Mouse (Mus musculus): Measurements from ENCODE around the gene 1700029P11Rik. TPM values are rescaled to one million over a fixed set of nuclear protein-coding genes. Genes with fewer than 3 reads are reported as not detected.

Gene 1700029P11Rik
- polyA plus RNA-seq, 1 experiment from 2014 or later, result not detected

- WGBS, result 54% methylated on average over 2 of the region's 2 CpGs
- Histone ChIP-seq H3K4me1 (replicated peaks) (peaks cover 8% of the 10 kb centered on the region), H3K27me3 (no peaks in the 10 kb centered on the region), H3K4me3 (no peak overlapping the region), H3K9me3 (no peaks in the 10 kb centered on the region), H3K4me2 (no peak overlapping the region), H3K27ac (peak overlapping the region; percentile 42; the same call in 1 of the 2 replicates), H3K9ac (no peak overlapping the region), H3K36me3 (no peaks in the 10 kb centered on the region)
- ATAC-seq (ENCODE audit: low FRiP score), result no peak
Measured at GRCm38 (mm10) chr15:81985267-81986161, 5.2 kb downstream of the 1700029P11Rik start.

- H3K36me3 ChIP-seq, result peaks cover 9% of the 10 kb centered on the region; the same call in 1 of the 2 replicates
- H3K9me3 ChIP-seq, result no peaks in the 10 kb centered on the region
- no peaks in the 10 kb centered on the region for H3K27me3 ChIP-seq
- WGBS, result 86% methylated on average over 3 of the region's 3 CpGs
- no peak within 1 kb of the TSS for H3K4me3 ChIP-seq
- H3K27ac ChIP-seq, result no peak within 1 kb of the TSS
- no peak for ATAC-seq (ENCODE audit: low FRiP score)
- H3K4me2 ChIP-seq, result no peak within 1 kb of the TSS
- no peak within 1 kb of the TSS for H3K9ac ChIP-seq
- H3K4me1 ChIP-seq (replicated peaks), result peaks cover 8% of the 10 kb centered on the region
Measured at GRCm38 (mm10) chr15:81987646-81988045, 7.3 kb downstream of the 1700029P11Rik start, which contains the start of gene Xrcc6. Gene Xrcc6, plus strand, starts transcription at chr15:81987835.

- Histone ChIP-seq H3K36me3 (peaks cover 27% of the 10 kb centered on the region), H3K4me2 (no peak overlapping the region), H3K27me3 (no peaks in the 10 kb centered on the region), H3K4me1 (replicated peaks) (peaks cover 8% of the 10 kb centered on the region), H3K9ac (no peak overlapping the region; the same call in 1 of the 2 replicates), H3K4me3 (no peak overlapping the region), H3K27ac (peak overlapping the region; percentile 44; the same call in 1 of the 2 replicates), H3K9me3 (no peaks in the 10 kb centered on the region)
- 0 out of 2 replicates have a peak, but pooled peaks have one; percentile 54 for ATAC-seq (ENCODE audit: low FRiP score)
- WGBS, result 42% methylated on average over 11 of the region's 11 CpGs
Measured at GRCm38 (mm10) chr15:81989371-81990062, 9.2 kb downstream of the 1700029P11Rik start.

- H3K9me3 ChIP-seq, result no peaks in the 10 kb centered on the region
- H3K4me3 ChIP-seq, result no peak overlapping the region
- no peaks in the 10 kb centered on the region for H3K27me3 ChIP-seq
- H3K4me1 ChIP-seq (replicated peaks), result peaks cover 8% of the 10 kb centered on the region
- no peak for ATAC-seq (ENCODE audit: low FRiP score)
- H3K36me3 ChIP-seq, result peaks cover 37% of the 10 kb centered on the region
- H3K9ac ChIP-seq, result no peak overlapping the region
- no peak overlapping the region for H3K27ac ChIP-seq
- H3K4me2 ChIP-seq, result no peak overlapping the region
- WGBS, result 63% methylated on average over 7 of the region's 7 CpGs
Measured at GRCm38 (mm10) chr15:81990549-81990948, 10.2 kb downstream of the 1700029P11Rik start.

GRCm38 (mm10) chr15:81993992-81994391 lies 13.7 kb downstream of the 1700029P11Rik start:
- no peak overlapping the region for H3K4me2 ChIP-seq
- 88% methylated on average over 6 of the region's 6 CpGs for WGBS
- H3K4me3 ChIP-seq, result no peak overlapping the region
- no peaks in the 10 kb centered on the region for H3K9me3 ChIP-seq
- peaks cover 71% of the 10 kb centered on the region for H3K36me3 ChIP-seq
- ATAC-seq (ENCODE audit: low FRiP score), result no peak
- peaks cover 4% of the 10 kb centered on the region for H3K4me1 ChIP-seq (replicated peaks)
- no peak overlapping the region for H3K27ac ChIP-seq
- no peaks in the 10 kb centered on the region for H3K27me3 ChIP-seq
- H3K9ac ChIP-seq, result no peak overlapping the region

- Histone ChIP-seq H3K4me2 (no peak overlapping the region), H3K9me3 (no peaks in the 10 kb centered on the region), H3K27me3 (no peaks in the 10 kb centered on the region), H3K4me1 (replicated peaks) (no peaks in the 10 kb centered on the region), H3K4me3 (no peak overlapping the region), H3K9ac (no peak overlapping the region), H3K36me3 (peaks cover 46% of the 10 kb centered on the region), H3K27ac (no peak overlapping the region)
- no peak for ATAC-seq (ENCODE audit: low FRiP score)
- 93% methylated on average over 8 of the region's 8 CpGs for WGBS
Measured at GRCm38 (mm10) chr15:82004257-82004656, 23.9 kb downstream of the 1700029P11Rik start.

- peaks cover 29% of the 10 kb centered on the region for H3K4me1 ChIP-seq (replicated peaks)
- ATAC-seq (ENCODE audit: low FRiP score), result no peak
- H3K27me3 ChIP-seq, result no peaks in the 10 kb centered on the region
- WGBS, result 90% methylated on average over 6 of the region's 6 CpGs
- no peak overlapping the region for H3K27ac ChIP-seq
- H3K4me2 ChIP-seq, result no peak overlapping the region
- no peaks in the 10 kb centered on the region for H3K9me3 ChIP-seq
- H3K4me3 ChIP-seq, result no peak overlapping the region
- H3K36me3 ChIP-seq, result peaks cover 3% of the 10 kb centered on the region; the same call in 1 of the 2 replicates
- no peak overlapping the region for H3K9ac ChIP-seq
Measured at GRCm38 (mm10) chr15:82011947-82012346, 31.6 kb downstream of the 1700029P11Rik start.

- peaks cover 13% of the 10 kb centered on the region for H3K36me3 ChIP-seq
- H3K4me3 ChIP-seq, result peak overlapping the region; percentile 80
- no peaks in the 10 kb centered on the region for H3K27me3 ChIP-seq
- peak overlapping the region; percentile 90 for H3K9ac ChIP-seq
- ATAC-seq (ENCODE audit: low FRiP score), result no peak
- H3K4me2 ChIP-seq, result peak overlapping the region; percentile 88
- WGBS, result 22% methylated on average over 9 of the region's 9 CpGs
- H3K27ac ChIP-seq, result peak overlapping the region; percentile 85
- H3K9me3 ChIP-seq, result no peaks in the 10 kb centered on the region
- H3K4me1 ChIP-seq (replicated peaks), result peaks cover 35% of the 10 kb centered on the region
Measured at GRCm38 (mm10) chr15:82014745-82015391, 34.5 kb downstream of the 1700029P11Rik start.

GRCm38 (mm10) chr15:82015392-82016100 lies 35.2 kb downstream of the 1700029P11Rik start:
- Histone ChIP-seq H3K4me3 (peak overlapping the region; percentile 80), H3K36me3 (peaks cover 16% of the 10 kb centered on the region), H3K27ac (peak overlapping the region; percentile 85), H3K4me1 (replicated peaks) (peaks cover 35% of the 10 kb centered on the region), H3K27me3 (no peaks in the 10 kb centered on the region), H3K4me2 (peak overlapping the region; percentile 88), H3K9me3 (no peaks in the 10 kb centered on the region), H3K9ac (peak overlapping the region; percentile 90)
- ATAC-seq (ENCODE audit: low FRiP score), result peak; percentile 41
- WGBS, result under 1% methylated on average over 36 of the region's 39 CpGs

- Histone ChIP-seq H3K9ac (peak overlapping the region; percentile 90), H3K4me2 (peak overlapping the region; percentile 88), H3K9me3 (no peaks in the 10 kb centered on the region), H3K4me1 (replicated peaks) (peaks cover 35% of the 10 kb centered on the region), H3K27me3 (no peaks in the 10 kb centered on the region), H3K4me3 (peak overlapping the region; percentile 80), H3K27ac (peak overlapping the region; percentile 85), H3K36me3 (peaks cover 18% of the 10 kb centered on the region)
- under 1% methylated on average over 53 of the region's 53 CpGs for WGBS
- peak; percentile 97 for ATAC-seq (ENCODE audit: low FRiP score)
Measured at GRCm38 (mm10) chr15:82016101-82016808, 35.9 kb downstream of the 1700029P11Rik start.

GRCm38 (mm10) chr15:82016830-82017229 lies 36.5 kb downstream of the 1700029P11Rik start:
- 27% methylated on average over 6 of the region's 6 CpGs for WGBS
- Histone ChIP-seq H3K27ac (peak overlapping the region; percentile 81), H3K27me3 (no peaks in the 10 kb centered on the region), H3K9me3 (no peaks in the 10 kb centered on the region), H3K4me3 (peak overlapping the region; percentile 80), H3K9ac (peak overlapping the region; percentile 80), H3K4me2 (peak overlapping the region; percentile 88), H3K36me3 (peaks cover 23% of the 10 kb centered on the region), H3K4me1 (replicated peaks) (peaks cover 35% of the 10 kb centered on the region)
- ATAC-seq (ENCODE audit: low FRiP score), result no peak; the same call in 1 of the 2 replicates

All from hindbrain, embryonic 13.5 days (tissue).